Mouse (Mus musculus) left cerebral cortex, adult 6 months (tissue): ENCODE measurements around the gene Ccdc158. TPM values are rescaled to one million over a fixed set of nuclear protein-coding genes. Genes with fewer than 3 reads are reported as not detected.

Experiments
- long read RNA-seq, 2 experiments: library from polyadenylated mRNA; unstranded; transcript quantifications; one replicate each; pipeline ENCODE4 v2.0.0; 2019 to 2020
- polyA plus RNA-seq: library from polyadenylated mRNA; unstranded; fragments of <200 nt; fragmentation: Nextera tagmentation; gene quantifications from 2 replicates; pipeline ENCODE4 v1.2.3, GENCODE M21; 2021

Ccdc158 gene
- polyA plus RNA-seq, result 0.05 TPM in 1 of 2 replicates, not detected in the other
- long read RNA-seq, experiment 1, result 0 reads
- long read RNA-seq, experiment 2, result 0 reads

GRCm38 (mm10) chr5:92674859-92675573 lies at the start of gene Ccdc158:
Gene Ccdc158 (minus strand): TSS chr5:92675271.

DNA sequence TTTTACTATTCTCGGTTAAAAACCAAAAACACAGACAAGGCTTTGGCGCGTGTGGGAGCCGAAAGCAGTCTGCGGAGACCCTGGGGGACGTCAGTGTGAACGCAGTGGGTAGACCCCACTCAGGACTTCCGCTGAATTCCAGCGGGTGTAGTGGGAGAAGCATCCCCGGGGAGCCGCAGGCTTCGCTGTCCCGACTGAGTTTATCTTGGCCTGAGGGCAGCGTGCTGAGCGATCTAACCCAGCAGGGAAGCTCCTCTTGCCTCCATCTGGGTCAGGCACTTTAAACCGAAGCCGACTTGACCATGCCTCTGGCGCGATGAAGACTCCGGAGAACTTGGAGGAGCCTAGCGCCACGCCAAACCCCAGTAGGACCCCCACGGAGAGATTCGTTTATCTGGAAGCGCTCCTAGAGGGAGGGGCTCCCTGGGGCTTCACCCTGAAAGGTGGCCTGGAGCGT lies 8.3 kb upstream of the Ccdc158 start, which contains the start of gene Shroom3:
Shroom3 (plus strand) TSS at position 85 of the 457 bp plus-strand sequence.

DNA sequence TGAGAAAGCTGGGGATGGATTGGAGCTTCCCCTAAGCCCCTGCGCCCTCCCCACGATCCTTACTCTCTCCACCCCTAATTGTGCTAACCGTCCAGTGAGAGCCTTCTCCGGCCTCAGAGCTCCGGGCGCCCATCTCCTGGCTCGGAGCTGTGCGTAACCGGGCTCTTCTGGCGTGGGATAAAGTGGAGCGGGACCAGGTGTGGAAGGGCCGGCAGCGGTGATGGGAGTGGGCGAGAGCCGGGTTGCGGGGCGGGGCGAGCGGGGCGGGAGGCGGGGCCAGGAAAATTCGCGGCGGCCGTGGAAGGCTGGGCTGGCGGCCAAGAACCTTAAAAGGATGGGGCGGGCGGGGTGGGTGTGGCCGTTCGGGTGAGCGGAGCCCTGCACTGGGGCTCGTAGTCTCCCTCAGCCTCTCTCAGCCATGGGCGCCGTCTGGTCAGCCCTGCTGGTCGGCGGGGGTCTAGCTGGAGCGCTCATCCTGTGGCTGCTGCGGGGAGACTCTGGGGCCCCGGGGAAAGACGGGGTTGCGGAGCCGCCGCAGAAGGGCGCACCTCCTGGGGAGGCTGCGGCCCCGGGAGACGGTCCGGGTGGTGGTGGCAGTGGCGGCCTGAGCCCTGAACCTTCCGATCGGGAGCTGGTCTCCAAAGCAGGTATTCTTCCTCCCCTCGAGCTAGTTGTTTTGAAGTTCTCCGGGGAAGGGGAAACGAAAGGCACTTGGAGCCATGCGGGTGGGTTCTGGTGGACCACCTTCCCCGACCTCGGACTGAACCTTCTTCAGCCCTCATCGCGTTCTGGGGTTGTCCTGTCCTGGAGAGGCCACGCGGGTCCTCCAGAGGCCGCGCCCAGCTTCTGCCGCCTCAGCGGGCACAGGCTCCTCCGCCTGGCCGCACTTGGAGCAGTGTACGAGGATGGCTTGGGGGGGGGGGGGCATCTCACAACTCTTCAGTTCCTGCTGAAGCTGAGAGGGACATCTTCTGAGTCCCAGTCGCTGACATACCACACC lies 72.1 kb downstream of the Ccdc158 start, which contains the start of gene Stbd1:
Stbd1 (plus strand) TSS at position 351 of the 1,000 bp plus-strand sequence.

Other genes with a start within 250 kb of the Ccdc158 start
- 11.9 and 18.4 TPM in 2 replicates for gene Nup54, start 240.1 kb downstream of the Ccdc158 start, polyA plus RNA-seq
- gene Scarb2, start 168.4 kb downstream of the Ccdc158 start, polyA plus RNA-seq, result 14.0 and 16.3 TPM in 2 replicates
- gene Fam47e, start 120.2 kb downstream of the Ccdc158 start, polyA plus RNA-seq, result 0.66 and 0.75 TPM in 2 replicates
- 2.4 and 2.6 TPM in 2 replicates for gene Stbd1, start 72.2 kb downstream of the Ccdc158 start, polyA plus RNA-seq
- gene Shroom3, start 8.2 kb upstream of the Ccdc158 start, polyA plus RNA-seq, result 0.34 and 1.0 TPM in 2 replicates